Mouse (Mus musculus) hindbrain, embryonic 10.5 days (tissue): Measurements from ENCODE around the gene Fam133b. TPM values are rescaled to one million over a fixed set of nuclear protein-coding genes. Genes with fewer than 3 reads are reported as not detected.
"Not testable (repeated sequence)": the region's sequence is repeated elsewhere in the genome, so short reads cannot be mapped to it uniquely, and the experiment has no call there.

ENCODE experiments used
- DNase-seq: peaks from one replicate; pipeline ENCODE4 v3.0.0-alpha.2; 2017; ENCODE audit warnings: low spot score
- H3K27ac ChIP-seq: fragments of 300-500 bp; sonication (generic); 2 replicates; pipeline ENCODE4 v1.5.1; 2016; ENCODE audit warnings: mild to moderate bottlenecking, moderate library complexity
- H3K27me3 ChIP-seq: fragments of 300-500 bp; sonication (generic); 2 replicates; pipeline ENCODE4 v1.6.1; 2016; ENCODE audit warnings: mild to moderate bottlenecking; ENCODE audit not compliant: poor library complexity, insufficient read depth, severe bottlenecking
- H3K36me3 ChIP-seq: fragments of 300-500 bp; sonication (generic); 2 replicates; pipeline ENCODE4 v1.6.1; 2016; ENCODE audit warnings: mild to moderate bottlenecking, moderate library complexity
- H3K4me1 ChIP-seq: fragments of 300-500 bp; sonication (generic); replicated peaks from 2 replicates; pipeline ENCODE4 v1.6.1; 2016; ENCODE audit warnings: mild to moderate bottlenecking
- H3K4me3 ChIP-seq: fragments of 300-500 bp; sonication (generic); 2 replicates; pipeline ENCODE4 v1.5.1; 2016; ENCODE audit warnings: mild to moderate bottlenecking, moderate library complexity
- H3K9me3 ChIP-seq: fragments of 300-500 bp; sonication (generic); 2 replicates; pipeline ENCODE4 v1.6.1; 2016; ENCODE audit warnings: mild to moderate bottlenecking, moderate library complexity
- WGBS: fragments of 180-500 bp; shearing (Covaris S2); methylation state at CpG from one replicate; pipeline ENCODE4 v1.1.7; 2016; 5-methylcytosine and 5-hydroxymethylcytosine counted together
- polyA plus RNA-seq: library from polyadenylated mRNA; unstranded; fragments of >200 nt; fragmentation: Nextera tagmentation; extraction: Ambion mirVana; gene quantifications from 2 replicates; pipeline ENCODE4 v1.2.1, GENCODE M21; 2016

Gene Fam133b
- polyA plus RNA-seq, 1 experiment from 2014 or later = 24.5 TPM

GRCm38 (mm10) chr5:3529585-3530189, 13.9 kb upstream of the Fam133b start:
- Histone ChIP-seq H3K27ac (no peak overlapping the region), H3K27me3 (no peaks in the 10 kb centered on the region), H3K4me3 (no peak overlapping the region), H3K9me3 (no peaks in the 10 kb centered on the region), H3K4me1 (peaks cover 19% of the 10 kb centered on the region), H3K36me3 (no peaks in the 10 kb centered on the region)
- DNase-seq = no peak
- WGBS = 79% methylated on average over 10 of the region's 10 CpGs

- H3K36me3 ChIP-seq, H3K4me3 ChIP-seq, DNase-seq: not testable (repeated sequence)
Measured at GRCm38 (mm10) chr5:3532048-3532447, 11.6 kb upstream of the Fam133b start.

GRCm38 (mm10) chr5:3536592-3537212, 6.9 kb upstream of the Fam133b start:
- 76% methylated on average over 3 of the region's 3 CpGs for WGBS
- Histone ChIP-seq H3K27ac (no peak overlapping the region), H3K9me3 (no peaks in the 10 kb centered on the region), H3K36me3 (no peaks in the 10 kb centered on the region), H3K27me3 (no peaks in the 10 kb centered on the region), H3K4me1 (no peaks in the 10 kb centered on the region), H3K4me3 (no peak overlapping the region)
- DNase-seq = no peak

More at GRCm38 (mm10) chr5:3532048-3532447, 11.6 kb upstream of the Fam133b start:
- H3K27me3 ChIP-seq, H3K27ac ChIP-seq, H3K4me1 ChIP-seq, H3K9me3 ChIP-seq: not testable (repeated sequence)

- no peak overlapping the region for H3K27ac ChIP-seq
- DNase-seq = no peak
- no peaks in the 10 kb centered on the region for H3K36me3 ChIP-seq
- H3K27me3 ChIP-seq = no peaks in the 10 kb centered on the region
- 72% methylated on average over 11 of the region's 11 CpGs for WGBS
- H3K9me3 ChIP-seq = peaks cover 3% of the 10 kb centered on the region; the same call in 1 of the 2 replicates
- no peaks in the 10 kb centered on the region for H3K4me1 ChIP-seq
- no peak overlapping the region for H3K4me3 ChIP-seq
Measured at GRCm38 (mm10) chr5:3538505-3539472, 4.8 kb upstream of the Fam133b start.

GRCm38 (mm10) chr5:3541871-3542270, 1.8 kb upstream of the Fam133b start:
- no peaks in the 10 kb centered on the region for H3K27me3 ChIP-seq
- no peak overlapping the region for H3K4me3 ChIP-seq
- 83% methylated on average over 6 of the region's 6 CpGs for WGBS

GRCm38 (mm10) chr5:3544480-3544769, 792 bp downstream of the Fam133b start:
- H3K36me3 ChIP-seq = peaks cover 26% of the 10 kb centered on the region
- peaks cover 15% of the 10 kb centered on the region for H3K4me1 ChIP-seq
- DNase-seq = no peak
- 10% methylated on average over 7 of the region's 7 CpGs for WGBS
- peak overlapping the region; percentile 98 for H3K27ac ChIP-seq
- peak overlapping the region; percentile 86 for H3K4me3 ChIP-seq
- no peaks in the 10 kb centered on the region for H3K27me3 ChIP-seq
- peaks cover 6% of the 10 kb centered on the region; the same call in 1 of the 2 replicates for H3K9me3 ChIP-seq

More at GRCm38 (mm10) chr5:3541871-3542270, 1.8 kb upstream of the Fam133b start:
- DNase-seq = no peak
- Histone ChIP-seq H3K4me1 (peaks cover 15% of the 10 kb centered on the region), H3K27ac (no peak overlapping the region), H3K9me3 (peaks cover 6% of the 10 kb centered on the region; the same call in 1 of the 2 replicates), H3K36me3 (peaks cover 12% of the 10 kb centered on the region)

- Histone ChIP-seq H3K36me3 (peaks cover 26% of the 10 kb centered on the region), H3K27ac (no peak overlapping the region), H3K27me3 (no peaks in the 10 kb centered on the region), H3K4me3 (no peak overlapping the region), H3K9me3 (peaks cover 6% of the 10 kb centered on the region; the same call in 1 of the 2 replicates), H3K4me1 (peaks cover 15% of the 10 kb centered on the region)
- 98% methylated on average over 1 of the region's 1 CpGs for WGBS
- DNase-seq = no peak
Measured at GRCm38 (mm10) chr5:3546226-3546625, 2.6 kb downstream of the Fam133b start.

- Histone ChIP-seq H3K27ac (no peak overlapping the region), H3K9me3 (no peaks in the 10 kb centered on the region), H3K4me1 (no peaks in the 10 kb centered on the region), H3K27me3 (no peaks in the 10 kb centered on the region), H3K36me3 (peaks cover 41% of the 10 kb centered on the region), H3K4me3 (no peak overlapping the region)
- WGBS = 96% methylated on average over 1 of the region's 1 CpGs
- DNase-seq = no peak
Measured at GRCm38 (mm10) chr5:3551481-3551880, 7.8 kb downstream of the Fam133b start.

GRCm38 (mm10) chr5:3554198-3554597, 10.6 kb downstream of the Fam133b start:
- Histone ChIP-seq H3K4me3 (no peak overlapping the region), H3K4me1 (no peaks in the 10 kb centered on the region), H3K27ac (no peak overlapping the region), H3K27me3 (no peaks in the 10 kb centered on the region), H3K36me3 (peaks cover 50% of the 10 kb centered on the region), H3K9me3 (no peaks in the 10 kb centered on the region)
- DNase-seq = no peak
- WGBS = 92% methylated on average over 2 of the region's 2 CpGs

- Histone ChIP-seq H3K27ac (no peak within 1 kb of the TSS), H3K4me1 (no peaks in the 10 kb centered on the region), H3K9me3 (peaks cover 12% of the 10 kb centered on the region), H3K4me3 (no peak within 1 kb of the TSS), H3K27me3 (no peaks in the 10 kb centered on the region), H3K36me3 (peaks cover 100% of the 10 kb centered on the region)
- no peak for DNase-seq
- WGBS = 92% methylated on average over 4 of the region's 4 CpGs
Measured at GRCm38 (mm10) chr5:3571266-3571665, 27.6 kb downstream of the Fam133b start, which contains the start of gene 1700109H08Rik. Gene 1700109H08Rik, plus strand, starts transcription at chr5:3571566.

- Histone ChIP-seq H3K9me3 (peaks cover 12% of the 10 kb centered on the region), H3K36me3 (peaks cover 100% of the 10 kb centered on the region), H3K27ac (no peak overlapping the region), H3K4me1 (no peaks in the 10 kb centered on the region), H3K4me3 (no peak overlapping the region), H3K27me3 (no peaks in the 10 kb centered on the region)
- 92% methylated on average over 2 of the region's 2 CpGs for WGBS
- DNase-seq = no peak
Measured at GRCm38 (mm10) chr5:3574825-3575224, 31.2 kb downstream of the Fam133b start.

- H3K9me3 ChIP-seq = peaks cover 12% of the 10 kb centered on the region
- H3K36me3 ChIP-seq = peaks cover 100% of the 10 kb centered on the region
- DNase-seq = no peak
- H3K4me3 ChIP-seq = no peak overlapping the region
- H3K27me3 ChIP-seq = no peaks in the 10 kb centered on the region
- 99% methylated on average over 2 of the region's 2 CpGs for WGBS
- no peak overlapping the region for H3K27ac ChIP-seq
- no peaks in the 10 kb centered on the region for H3K4me1 ChIP-seq
Measured at GRCm38 (mm10) chr5:3577939-3578338, 34.3 kb downstream of the Fam133b start.

- no peak for DNase-seq
- H3K9me3 ChIP-seq = peaks cover 8% of the 10 kb centered on the region
- H3K36me3 ChIP-seq = peaks cover 100% of the 10 kb centered on the region
- WGBS = 95% methylated on average over 7 of the region's 7 CpGs
- H3K27ac ChIP-seq = no peak overlapping the region
- no peak overlapping the region for H3K4me3 ChIP-seq
- no peaks in the 10 kb centered on the region for H3K27me3 ChIP-seq
- H3K4me1 ChIP-seq = no peaks in the 10 kb centered on the region
Measured at GRCm38 (mm10) chr5:3579066-3579465, 35.4 kb downstream of the Fam133b start.
